Mouse (Mus musculus) heart, embryonic 14.5 days (tissue): ENCODE data around the gene Wdr95. TPM values are rescaled to one million over a fixed set of nuclear protein-coding genes. Genes with fewer than 3 reads are reported as not detected.

ENCODE experiments used
- ATAC-seq: fragments of 200-750 bp; cut with Nextera tagmentation; 2 replicates; pipeline ENCODE4 v1.8.0; 2017; ENCODE audit warnings: low read depth, moderate TSS enrichment; ENCODE audit not compliant: insufficient number of reproducible peaks, insufficient read depth, low FRiP score
- H3K27ac ChIP-seq, 2 experiments: fragments of 200-500 bp in 1 of 2; fragments of 300-500 bp in 1 of 2; sonication (generic) in 1 of 2; replicated peaks in 1 of 2; 2 replicates each; pipeline ENCODE4 v1.5.1; 2012 to 2014; ENCODE audit warnings: low read depth in 2 of 2, low read length in 2 of 2, control low read depth in 1 of 2, mild to moderate bottlenecking in 1 of 2, mixed read lengths in 1 of 2; ENCODE audit not compliant: control insufficient read depth in 1 of 2, insufficient read depth in 1 of 2
- H3K27me3 ChIP-seq: fragments of 300-500 bp; sonication (generic); 2 replicates; pipeline ENCODE4 v1.6.1; 2014; ENCODE audit warnings: mild to moderate bottlenecking, low read length, control low read depth; ENCODE audit not compliant: control insufficient read depth, insufficient read depth
- H3K36me3 ChIP-seq: fragments of 300-500 bp; sonication (generic); 2 replicates; pipeline ENCODE4 v1.6.1; 2014; ENCODE audit warnings: mild to moderate bottlenecking, control low read depth, low read length, mixed read lengths; ENCODE audit not compliant: control insufficient read depth, insufficient read depth
- H3K4me1 ChIP-seq, 2 experiments: fragments of 200-500 bp in 1 of 2; fragments of 300-500 bp in 1 of 2; sonication (generic) in 1 of 2; 2 replicates each; pipeline ENCODE4 v1.6.1; 2012 to 2014; ENCODE audit warnings: low read length in 2 of 2, control low read depth in 1 of 2, mixed read lengths in 1 of 2; ENCODE audit not compliant: control insufficient read depth in 2 of 2, insufficient read depth in 2 of 2
- H3K4me2 ChIP-seq: fragments of 300-500 bp; sonication (generic); 2 replicates; pipeline ENCODE4 v1.6.1; 2014; ENCODE audit warnings: mild to moderate bottlenecking, low read length
- H3K4me3 ChIP-seq, 2 experiments: fragments of 200-500 bp in 1 of 2; fragments of 300-500 bp in 1 of 2; sonication (generic) in 1 of 2; 2 replicates each; pipeline ENCODE4 v1.5.1; 2012 to 2014; ENCODE audit warnings: low read length in 2 of 2, mild to moderate bottlenecking in 2 of 2, control low read depth in 1 of 2, low read depth in 1 of 2, moderate library complexity in 1 of 2; ENCODE audit not compliant: control insufficient read depth in 1 of 2, insufficient read depth in 1 of 2
- H3K9ac ChIP-seq: fragments of 300-500 bp; sonication (generic); 2 replicates; pipeline ENCODE4 v1.6.1; 2014; ENCODE audit warnings: mild to moderate bottlenecking, low read length
- H3K9me3 ChIP-seq: fragments of 300-500 bp; sonication (generic); 2 replicates; pipeline ENCODE4 v1.6.1; 2016; ENCODE audit warnings: low read length, control low read depth; ENCODE audit not compliant: control insufficient read depth
- WGBS: fragments of 180-500 bp; shearing (Covaris S2); extraction: QIAGEN DNeasy Blood & Tissue Kit; methylation state at CpG from one replicate; pipeline ENCODE4 v1.1.7; 2014; 5-methylcytosine and 5-hydroxymethylcytosine counted together
- polyA plus RNA-seq: library from polyadenylated mRNA; unstranded; fragments of >200 nt; fragmentation: Nextera tagmentation; extraction: Ambion mirVana; gene quantifications from 2 replicates; pipeline ENCODE4 v1.2.1, GENCODE M21; 2014

Wdr95 gene
- polyA plus RNA-seq, 1 experiment from 2014 or later, result not detected

DNA sequence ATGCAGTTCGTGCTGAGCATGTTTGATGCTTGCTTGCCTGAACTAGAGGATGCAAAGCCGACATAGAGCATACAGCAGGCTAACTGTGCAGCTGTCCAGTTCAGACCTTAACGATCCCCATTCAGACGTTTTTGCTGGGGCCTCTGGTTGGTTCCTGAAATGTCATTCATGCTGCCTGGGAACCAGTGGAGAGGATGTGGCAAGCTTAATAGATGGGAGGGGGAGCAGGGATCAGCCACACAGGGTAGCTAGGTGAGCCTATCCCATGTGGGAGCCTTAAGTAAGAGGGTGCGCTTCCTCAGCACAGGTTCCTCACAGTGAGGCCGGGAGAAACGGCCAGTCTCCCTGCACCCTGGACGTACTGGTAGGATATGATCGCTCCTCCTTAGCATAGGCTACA lies 7.5 kb downstream of the Wdr95 start:
- WGBS, result 71% methylated on average over 9 of the region's 9 CpGs
- Histone ChIP-seq H3K36me3 (no peaks in the 10 kb centered on the region), H3K4me1 (peaks cover 8 to 10% of the 10 kb centered on the region in 2 experiments), H3K4me2 (no peak overlapping the region), H3K9ac (no peak overlapping the region), H3K9me3 (no peaks in the 10 kb centered on the region), H3K27me3 (no peaks in the 10 kb centered on the region), H3K4me3 (no peak overlapping the region), H3K27ac (no peak overlapping the region)
- ATAC-seq, result no peak

DNA sequence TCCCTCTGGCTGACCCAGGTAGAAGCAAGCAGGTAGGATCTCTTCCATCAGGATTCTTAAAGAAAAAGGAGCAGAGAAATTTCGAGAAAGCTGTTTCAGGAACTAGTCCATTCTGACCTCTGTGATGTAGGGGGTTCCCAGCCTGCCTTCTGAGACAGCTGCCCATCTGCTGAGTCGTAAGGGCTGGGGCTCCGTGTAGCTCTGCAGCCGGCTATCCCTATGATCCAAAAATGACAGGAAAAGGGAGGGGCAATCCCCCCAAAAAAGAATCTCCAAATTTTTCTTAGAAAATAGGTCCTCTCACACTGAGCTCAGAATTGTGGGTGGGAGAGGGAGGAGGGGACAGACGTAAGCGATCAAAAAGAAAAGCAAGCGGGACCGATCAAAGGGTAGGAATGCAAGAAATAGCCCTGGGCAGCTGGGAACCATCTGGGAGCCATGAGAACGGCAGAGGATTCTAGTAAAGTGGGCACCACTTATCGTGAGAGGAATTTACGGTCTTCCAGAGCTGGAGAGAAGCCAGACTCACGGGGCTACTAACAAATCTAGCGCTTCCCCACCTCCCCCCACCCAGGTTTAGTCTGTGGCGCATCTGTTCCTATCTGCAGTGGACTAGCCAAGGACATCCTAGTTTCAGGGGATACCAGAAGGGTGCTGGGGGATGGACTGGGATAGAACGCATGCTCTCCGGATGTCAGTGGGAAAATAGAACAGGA lies 9.5 kb downstream of the Wdr95 start:
- WGBS, result 19% methylated on average over 16 of the region's 16 CpGs
- peaks cover 8 to 10% of the 10 kb centered on the region in 2 experiments for H3K4me1 ChIP-seq
- H3K4me3 ChIP-seq, result peak overlapping the region; percentile 6 to 12; a peak in 2 of 4 replicates

DNA sequence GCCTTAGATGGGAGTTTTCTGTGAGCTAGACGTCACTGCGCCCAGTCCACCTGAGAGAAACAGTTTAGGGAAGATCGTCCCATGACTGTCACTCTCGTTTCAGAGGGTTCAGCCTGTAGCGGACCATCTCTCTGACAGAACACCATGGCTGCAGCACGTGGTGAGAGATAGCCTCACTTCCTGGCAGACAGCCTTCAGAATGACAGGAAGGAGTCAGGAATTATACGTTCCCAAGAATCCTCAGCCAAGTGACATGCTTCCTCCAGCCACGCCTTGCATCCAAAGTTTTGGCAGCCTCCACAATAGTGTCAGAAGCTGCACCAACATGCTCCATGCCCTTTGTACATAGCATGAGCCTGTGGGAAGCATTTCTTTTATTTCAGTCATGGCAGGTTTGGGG lies 10.1 kb downstream of the Wdr95 start:
- Histone ChIP-seq H3K4me1 (peaks cover 8 to 10% of the 10 kb centered on the region in 2 experiments), H3K9me3 (no peaks in the 10 kb centered on the region), H3K4me3 (peak overlapping the region in 1 of 2 experiments; percentile 12; a peak in 1 of 4 replicates), H3K27ac (no peak overlapping the region), H3K9ac (0 out of 2 replicates have a peak overlapping the region, but pooled peaks have one; percentile 10), H3K4me2 (peak overlapping the region; percentile 59), H3K27me3 (no peaks in the 10 kb centered on the region), H3K36me3 (no peaks in the 10 kb centered on the region)
- WGBS, result 30% methylated on average over 8 of the region's 8 CpGs
- ATAC-seq, result 0 out of 2 replicates have a peak, but pooled peaks have one; percentile 24

More for the DNA sequence above, 9.5 kb downstream of the Wdr95 start:
- H3K27ac ChIP-seq, result no peak overlapping the region
- no peaks in the 10 kb centered on the region for H3K36me3 ChIP-seq
- no peak for ATAC-seq
- H3K9ac ChIP-seq, result peak overlapping the region; percentile 10; the same call in 1 of the 2 replicates
- H3K9me3 ChIP-seq, result no peaks in the 10 kb centered on the region
- peak overlapping the region; percentile 59 for H3K4me2 ChIP-seq
- H3K27me3 ChIP-seq, result no peaks in the 10 kb centered on the region

DNA sequence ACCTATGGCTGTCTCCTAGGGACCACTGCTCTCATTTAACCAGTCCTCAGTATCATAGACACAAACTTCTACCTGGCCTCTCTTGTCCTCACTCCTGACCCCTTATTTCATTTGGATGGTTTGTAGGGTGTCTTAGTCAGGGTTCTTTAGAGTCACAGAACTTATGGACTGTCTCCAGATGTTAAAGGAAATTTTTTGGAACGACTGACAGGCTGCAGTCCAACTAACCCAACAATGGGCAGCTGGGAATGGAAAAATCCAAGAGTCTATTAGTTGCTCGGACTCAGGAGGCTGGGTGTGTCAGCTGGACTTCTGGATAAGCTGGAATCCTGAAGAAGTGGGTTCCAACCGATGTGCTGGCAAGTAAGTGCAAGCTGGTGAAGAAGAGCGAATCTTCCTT lies 10.6 kb downstream of the Wdr95 start:
- Histone ChIP-seq H3K4me2 (no peak overlapping the region), H3K4me1 (peaks cover 8 to 10% of the 10 kb centered on the region in 2 experiments), H3K36me3 (no peaks in the 10 kb centered on the region), H3K9ac (no peak overlapping the region), H3K9me3 (no peaks in the 10 kb centered on the region), H3K27ac (no peak overlapping the region), H3K27me3 (no peaks in the 10 kb centered on the region), H3K4me3 (no peak overlapping the region)
- no peak for ATAC-seq
- whole genome bisulfite sequencing, result 64% methylated on average over 4 of the region's 4 CpGs

DNA sequence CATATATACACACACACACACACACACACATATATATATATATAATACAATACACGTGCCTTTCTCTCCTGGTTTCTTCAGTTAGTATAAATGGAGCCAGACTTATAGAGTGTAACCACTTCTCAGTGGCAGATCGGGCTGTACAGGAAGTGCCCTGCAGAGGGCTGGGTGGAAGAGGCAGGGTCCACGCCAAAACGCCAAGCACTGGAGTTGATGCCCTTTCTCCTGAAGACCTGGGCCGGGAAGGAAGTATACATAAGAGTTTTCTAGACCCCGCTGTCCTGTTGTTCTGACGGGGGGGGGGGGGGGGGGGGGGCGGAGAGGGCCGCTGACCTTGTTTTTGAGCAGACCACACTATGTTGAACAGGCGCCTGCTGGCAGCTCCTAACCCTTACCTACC lies 22.7 kb downstream of the Wdr95 start:
- H3K36me3 ChIP-seq, result no peaks in the 10 kb centered on the region
- H3K4me1 ChIP-seq, result no peaks in the 10 kb centered on the region
- H3K27me3 ChIP-seq, result no peaks in the 10 kb centered on the region
- H3K9ac ChIP-seq, result no peak overlapping the region
- H3K4me2 ChIP-seq, result no peak overlapping the region
- no peak overlapping the region for H3K27ac ChIP-seq
- no peak overlapping the region for H3K4me3 ChIP-seq
- no peaks in the 10 kb centered on the region for H3K9me3 ChIP-seq
- 35% methylated on average over 8 of the region's 10 CpGs for WGBS
- ATAC-seq, result no peak

DNA sequence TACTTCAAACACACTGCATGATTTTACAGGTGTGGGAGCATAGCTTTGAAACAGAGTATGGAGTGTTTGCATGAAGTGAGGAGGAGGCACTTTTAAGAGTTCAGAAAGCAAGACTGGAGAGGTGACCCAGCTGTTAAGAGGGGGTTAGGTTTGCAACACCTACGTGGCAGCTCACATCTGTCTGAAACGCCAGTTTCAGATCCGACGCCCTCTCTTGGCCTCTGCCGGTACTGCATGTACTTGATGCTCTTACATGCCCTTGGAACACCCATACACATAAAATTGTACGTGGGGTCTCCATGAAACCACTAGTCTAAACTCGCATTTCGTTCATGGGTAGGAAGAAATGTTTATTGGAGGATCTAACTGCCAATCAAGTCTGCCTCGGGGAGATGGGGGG lies 24.3 kb downstream of the Wdr95 start:
- 40% methylated on average over 9 of the region's 9 CpGs for WGBS
- H3K4me3 ChIP-seq, result no peak overlapping the region
- ATAC-seq, result no peak
- H3K27me3 ChIP-seq, result no peaks in the 10 kb centered on the region
- H3K9me3 ChIP-seq, result no peaks in the 10 kb centered on the region
- no peak overlapping the region for H3K4me2 ChIP-seq
- H3K4me1 ChIP-seq, result no peaks in the 10 kb centered on the region
- no peaks in the 10 kb centered on the region for H3K36me3 ChIP-seq
- no peak overlapping the region for H3K9ac ChIP-seq
- no peak overlapping the region for H3K27ac ChIP-seq

DNA sequence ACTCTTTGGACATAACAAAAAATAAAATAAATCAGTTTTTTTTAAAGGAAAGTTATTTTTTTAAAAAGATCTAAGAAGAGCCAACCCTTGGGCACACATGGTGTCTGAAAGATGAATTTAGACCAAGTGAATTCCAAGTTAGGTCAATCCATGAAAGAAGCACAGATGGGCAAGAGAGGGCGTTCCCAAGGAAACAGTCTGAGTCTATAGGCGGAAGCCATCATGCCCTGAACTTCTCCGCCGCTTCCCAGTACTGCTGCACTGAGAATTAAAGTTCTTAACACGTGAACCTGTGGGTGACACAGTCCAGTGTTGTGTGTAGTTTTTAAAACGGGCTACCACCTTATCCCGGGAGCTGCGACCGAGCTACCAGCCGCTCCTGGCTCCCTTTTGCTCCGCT lies 24.9 kb downstream of the Wdr95 start:
- no peak overlapping the region for H3K9ac ChIP-seq
- H3K4me1 ChIP-seq, result no peaks in the 10 kb centered on the region
- no peaks in the 10 kb centered on the region for H3K36me3 ChIP-seq
- 88% methylated on average over 11 of the region's 11 CpGs for WGBS
- H3K27me3 ChIP-seq, result no peaks in the 10 kb centered on the region
- no peak for ATAC-seq
- no peaks in the 10 kb centered on the region for H3K9me3 ChIP-seq
- H3K4me2 ChIP-seq, result no peak overlapping the region
- H3K4me3 ChIP-seq, result no peak overlapping the region
- H3K27ac ChIP-seq, result no peak overlapping the region

DNA sequence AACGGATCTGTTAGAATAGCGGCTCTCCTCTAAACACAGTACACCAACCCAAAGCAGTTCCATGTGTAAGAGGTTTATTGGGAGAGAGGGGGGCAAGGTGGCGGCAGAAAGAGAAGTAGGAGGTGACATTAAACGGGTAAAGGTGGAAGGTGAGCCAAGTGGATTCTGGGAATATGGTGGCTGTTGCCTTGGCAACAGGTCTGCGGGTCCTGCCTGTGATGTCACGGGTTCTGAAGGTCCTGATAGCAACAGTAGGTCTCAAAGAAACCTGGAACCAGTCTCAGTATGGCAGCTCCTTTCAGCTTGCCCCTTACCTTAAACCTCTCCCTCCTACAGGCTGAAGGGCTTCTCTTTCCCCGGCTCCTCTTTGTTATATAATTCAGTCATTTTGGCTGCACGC lies 25.9 kb downstream of the Wdr95 start:
- Histone ChIP-seq H3K4me2 (no peak overlapping the region), H3K4me3 (no peak overlapping the region), H3K27me3 (no peaks in the 10 kb centered on the region), H3K4me1 (no peaks in the 10 kb centered on the region), H3K9ac (no peak overlapping the region), H3K9me3 (no peaks in the 10 kb centered on the region), H3K27ac (no peak overlapping the region), H3K36me3 (no peaks in the 10 kb centered on the region)
- ATAC-seq, result no peak
- 74% methylated on average over 8 of the region's 8 CpGs for WGBS
